Mouse (Mus musculus) c-Kit-positive CD71-positive TER-119-positive erythroid progenitor cells, embryonic 14.5 days (primary cell): ENCODE data around the gene Rab37.

Source experiments
- DNase-seq: peaks from one replicate; pipeline ENCODE4 v3.0.0-alpha.2; 2013; ENCODE audit warnings: low spot score

Gene Rab37

DNA sequence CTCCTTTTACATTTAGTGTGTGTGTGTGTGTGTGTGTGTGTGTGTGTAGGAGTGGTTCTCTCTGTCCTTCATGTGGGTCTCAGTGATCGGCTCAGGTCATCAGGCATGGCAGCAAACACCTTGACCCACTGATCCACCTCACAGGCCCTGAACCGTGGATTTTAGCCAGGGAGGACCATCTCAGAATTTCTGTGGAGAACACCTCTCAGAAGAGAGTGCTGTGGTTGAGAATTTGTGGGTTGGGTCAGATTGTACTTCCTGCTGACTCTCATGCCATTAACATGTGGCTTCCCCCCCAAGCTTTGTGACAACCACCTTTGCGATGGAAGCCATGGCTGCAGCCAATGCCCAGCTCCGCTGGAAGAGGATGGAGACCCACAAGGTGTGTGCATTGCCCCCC, 109.3 kb downstream of the Rab37 start:
- DNase-seq = no peak

DNA sequence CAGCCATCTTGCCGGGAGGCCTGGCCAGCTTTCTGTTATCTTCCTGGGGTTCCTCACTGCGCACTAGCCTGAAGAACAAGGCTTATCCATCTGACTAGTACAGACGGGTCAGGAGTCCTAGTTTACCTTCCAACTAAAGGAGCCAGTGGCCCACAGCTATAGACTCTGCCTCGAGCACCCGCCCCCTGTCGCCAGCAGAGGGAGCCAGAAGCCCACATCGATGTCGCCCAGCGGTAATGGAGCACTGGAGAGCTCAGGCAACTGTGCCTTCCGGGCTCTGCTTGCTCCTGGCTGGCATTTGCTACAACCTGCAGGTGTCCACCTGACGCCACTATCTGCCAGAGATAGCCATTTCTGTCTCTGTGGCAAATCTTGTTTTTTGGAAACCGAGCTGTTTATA, 111.1 kb downstream of the Rab37 start:
- DNase-seq = peak; percentile 48

DNA sequence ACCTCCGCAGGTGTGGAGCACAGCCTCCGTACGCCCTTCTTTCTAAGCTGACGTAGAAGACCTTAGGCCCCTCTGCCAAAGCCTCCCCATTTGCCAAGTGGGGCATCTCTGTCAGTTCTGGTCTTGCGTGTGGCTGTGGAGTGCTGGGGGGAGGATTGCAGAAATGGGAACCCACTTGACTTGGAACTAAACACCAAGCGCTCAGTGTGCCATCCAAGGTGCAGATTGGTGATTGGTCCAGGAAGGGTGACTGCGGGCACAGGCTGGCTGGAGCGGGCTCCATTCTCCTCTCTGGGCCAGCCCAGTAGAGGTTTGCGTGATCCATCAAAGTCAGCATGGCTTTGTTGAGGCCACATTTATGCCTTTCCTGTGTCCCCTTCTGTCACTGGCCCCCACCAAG, 111.5 kb downstream of the Rab37 start:
- DNase-seq = no peak

DNA sequence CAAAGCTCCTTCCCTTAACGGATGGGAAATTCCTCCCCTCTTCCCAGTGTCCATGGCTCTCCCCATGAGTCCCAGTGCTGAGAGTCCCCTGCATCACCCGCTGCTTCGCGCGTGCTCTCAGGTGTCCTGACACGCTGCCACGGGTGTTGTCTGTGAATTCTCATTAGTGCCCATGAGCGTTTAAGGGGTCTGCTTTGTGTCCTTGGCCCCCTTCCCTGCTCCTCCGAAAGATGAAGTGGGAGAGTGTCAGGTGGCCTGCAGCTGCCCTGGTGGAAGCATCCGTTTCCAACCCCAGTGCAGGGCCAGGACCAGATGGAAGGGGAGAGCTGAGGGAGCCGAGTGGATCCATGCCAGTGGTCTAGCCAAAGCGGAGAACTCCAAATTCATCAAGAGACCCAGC, 116.9 kb downstream of the Rab37 start:
- DNase-seq = no peak

DNA sequence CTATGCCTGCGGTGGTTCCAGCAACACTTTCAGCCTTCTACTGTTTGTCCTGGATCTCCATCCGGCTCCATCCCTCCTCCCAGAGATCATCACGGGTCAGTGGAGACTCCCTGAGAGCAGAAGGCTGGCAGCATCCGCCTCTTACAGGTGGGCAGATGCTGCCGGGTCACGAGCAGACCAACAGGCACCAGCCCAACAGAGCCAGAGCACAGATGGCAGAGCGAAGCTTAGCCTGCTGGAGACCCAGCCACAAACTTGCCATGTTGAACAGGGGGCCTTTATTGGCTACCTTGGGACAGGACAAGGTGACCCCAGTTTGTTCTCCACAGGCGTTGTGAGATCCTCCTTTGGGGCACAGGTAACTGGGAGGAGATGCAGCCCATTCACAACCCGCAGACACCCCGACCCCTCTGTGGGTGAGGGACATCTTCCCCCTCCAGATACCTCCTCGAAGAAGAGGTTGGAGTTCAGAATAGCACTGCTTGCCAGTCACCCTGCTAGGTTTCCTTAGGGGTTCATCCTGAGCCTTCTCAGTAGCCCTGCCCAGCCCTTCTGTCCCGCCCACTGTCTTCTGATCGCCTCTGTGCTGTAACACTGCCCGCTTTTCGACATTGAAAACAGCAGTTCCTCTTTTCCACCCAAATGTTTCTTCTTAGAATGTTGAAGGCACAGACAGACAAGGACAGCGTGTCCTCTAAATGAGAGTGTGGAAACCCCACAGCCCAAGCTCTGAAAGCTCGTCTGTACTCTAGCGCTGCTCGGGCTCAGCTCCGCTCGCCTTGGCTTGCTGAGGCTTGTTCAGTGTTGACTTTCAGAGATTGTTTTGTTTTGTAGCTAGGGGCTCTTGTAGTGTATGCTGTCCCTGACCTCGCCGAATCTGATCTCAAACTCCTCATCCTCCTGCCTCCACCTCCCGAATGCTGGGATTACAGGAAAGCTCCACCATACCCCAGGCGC, 117.8 kb downstream of the Rab37 start:
- DNase-seq = no peak

DNA sequence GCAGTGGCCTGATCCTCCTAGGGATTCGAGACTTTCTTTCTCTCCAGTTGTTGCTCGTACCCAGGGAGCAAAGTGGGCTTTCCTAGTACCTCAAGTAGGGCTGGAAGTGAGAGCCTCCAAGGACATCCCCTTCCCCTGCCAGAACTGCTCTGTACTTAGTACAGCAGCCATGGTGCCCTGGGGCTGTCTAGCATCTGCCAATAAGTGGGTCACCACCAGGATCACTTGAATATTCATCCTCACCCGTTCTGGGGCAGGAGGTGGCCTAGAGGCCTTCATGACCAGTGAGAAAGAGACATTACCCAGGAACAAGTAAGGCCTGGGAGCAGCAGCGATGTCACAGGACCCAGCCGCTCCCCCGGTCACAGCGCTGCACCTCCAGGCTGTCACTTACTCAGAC, 118.7 kb downstream of the Rab37 start:
- DNase-seq = no peak
